Mouse (Mus musculus) liver, embryonic 14.5 days (tissue): ENCODE results near the gene Faiml.

Experiments used
- CTCF ChIP-seq: IDR thresholded peaks from 2 replicates; pipeline ENCODE4 v1.5.1; 2016; ENCODE audit warnings: antibody characterized with exemption, low read depth, control low read depth
- EP300 ChIP-seq: IDR thresholded peaks from 2 replicates; pipeline ENCODE4 v1.6.1; 2016; ENCODE audit warnings: antibody characterized with exemption, low read depth

GRCm38 (mm10) chr9:99256206-99256605, 19.2 kb upstream of the Faiml start:
- TF ChIP-seq CTCF, result no peak
- no peak for TF ChIP-seq EP300
